Mouse (Mus musculus) spleen, embryonic (tissue): ENCODE data around the gene Acot7.

Experiments used
- CTCF ChIA-PET: fragments of 350-600 bp; sonication (Branson Sonifier 250); formaldehyde crosslinking; loops from one replicate; lab custom pipeline; 2022; lab: Charles Lee

The Acot7 gene

DNA sequence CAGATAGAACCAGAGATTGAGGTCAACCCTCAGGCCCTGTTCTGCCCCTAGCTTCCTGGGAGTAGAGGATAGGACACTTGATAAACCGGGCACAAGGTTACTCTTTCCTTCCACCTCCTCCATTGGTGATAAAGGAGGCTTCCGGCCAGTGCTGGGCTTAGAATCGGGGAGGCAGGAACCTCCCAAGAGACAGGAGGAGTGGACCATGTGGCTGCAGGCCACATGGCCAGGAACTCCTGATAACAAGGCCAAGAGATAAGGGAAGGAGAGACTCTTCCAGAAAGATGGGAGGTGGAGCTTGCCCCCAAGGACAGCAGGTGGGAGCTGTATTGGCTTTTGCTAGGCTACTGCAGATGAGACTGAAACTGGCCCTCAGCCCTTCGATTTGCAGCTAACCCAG is 27.4 kb upstream of the Acot7 start:
- CTCF ChIA-PET: no interaction called here

DNA sequence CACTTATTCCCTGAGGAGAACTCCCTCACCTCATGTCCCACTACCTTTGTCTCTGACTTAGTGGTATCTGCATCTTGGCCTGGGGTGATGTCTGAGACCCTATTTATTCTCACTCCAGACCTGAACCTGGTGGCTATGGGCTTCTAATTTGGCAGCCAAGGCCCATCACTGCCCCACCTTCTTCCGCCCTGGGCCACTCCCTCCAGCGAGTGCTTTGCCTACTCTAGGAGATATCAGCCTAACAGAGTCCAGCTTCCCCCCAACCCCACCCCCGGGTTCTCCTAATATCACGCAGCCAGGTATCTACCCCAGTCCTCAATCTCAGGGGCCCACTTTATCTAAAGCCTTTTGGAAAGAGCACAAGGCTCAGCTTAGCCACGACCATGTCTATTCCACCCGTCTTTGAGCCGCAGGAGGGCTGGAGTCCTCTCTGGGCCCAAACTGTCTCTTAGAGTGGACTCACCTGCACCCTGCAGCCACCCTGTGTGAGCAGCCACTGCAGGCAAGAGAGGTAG is 26.4 kb upstream of the Acot7 start:
- CTCF ChIA-PET: no interaction called here

GRCm38 (mm10) chr4:152151966-152152544 is 25.9 kb upstream of the Acot7 start, which contains the start of gene Espn:
TSS of gene Espn (minus strand) at chr4:152152371.
- CTCF ChIA-PET: interaction anchor here (0.7 kb wide), 1 partner anchor 25 kb away, joined by 4 read pairs; no protein-coding TSS in a partner anchor

- CTCF ChIA-PET: interaction anchor here (0.6 to 1.6 kb wide), 4 partner anchors 12 to 1918 kb away, joined by 4 to 11 read pairs (median 4); no protein-coding TSS in a partner anchor
These were observed 24.2 kb upstream of the Acot7 start for GRCm38 (mm10) chr4:152153771-152154177.

- CTCF ChIA-PET: no interaction called here
These were observed 22.9 kb upstream of the Acot7 start for GRCm38 (mm10) chr4:152155019-152155418.

DNA sequence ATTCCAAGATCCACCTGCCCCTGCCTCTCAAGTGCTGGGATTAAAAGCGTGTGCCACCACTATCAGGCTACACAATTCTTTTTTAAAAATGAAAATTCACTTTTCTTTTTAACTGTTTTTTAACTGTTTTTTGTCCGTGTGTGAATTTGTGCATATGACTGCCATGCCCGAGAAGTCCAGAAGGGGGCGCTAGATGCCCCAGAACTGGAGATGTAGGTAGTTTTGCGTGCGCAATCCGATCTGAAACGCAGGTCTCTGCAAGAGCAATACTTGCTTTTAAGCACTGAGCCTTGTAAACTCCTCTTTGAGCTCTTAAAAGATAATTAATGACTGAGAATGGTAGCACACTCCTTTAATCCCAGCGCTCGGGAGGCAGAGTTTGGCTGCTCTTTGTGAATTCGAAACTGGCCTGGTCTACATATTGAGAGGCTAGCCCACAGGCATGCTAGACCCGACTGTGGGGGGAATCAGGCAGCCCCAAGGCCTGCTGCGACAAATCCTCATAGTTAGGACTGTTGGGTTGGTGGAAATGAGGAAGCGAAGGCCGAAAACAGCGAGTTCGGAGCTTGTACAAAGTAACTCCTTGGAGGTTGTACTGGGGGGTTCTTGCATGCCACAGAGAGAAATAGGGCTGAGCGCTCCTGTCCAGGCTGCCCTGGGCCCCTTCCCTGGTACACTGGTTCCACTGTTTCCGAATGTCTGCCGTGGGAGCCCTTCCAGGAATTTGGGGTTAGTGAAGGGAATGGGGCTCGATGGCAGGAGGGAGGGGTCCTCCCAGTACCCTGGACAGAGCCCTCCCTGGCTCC is 20.0 kb upstream of the Acot7 start:
- CTCF ChIA-PET: no interaction called here

DNA sequence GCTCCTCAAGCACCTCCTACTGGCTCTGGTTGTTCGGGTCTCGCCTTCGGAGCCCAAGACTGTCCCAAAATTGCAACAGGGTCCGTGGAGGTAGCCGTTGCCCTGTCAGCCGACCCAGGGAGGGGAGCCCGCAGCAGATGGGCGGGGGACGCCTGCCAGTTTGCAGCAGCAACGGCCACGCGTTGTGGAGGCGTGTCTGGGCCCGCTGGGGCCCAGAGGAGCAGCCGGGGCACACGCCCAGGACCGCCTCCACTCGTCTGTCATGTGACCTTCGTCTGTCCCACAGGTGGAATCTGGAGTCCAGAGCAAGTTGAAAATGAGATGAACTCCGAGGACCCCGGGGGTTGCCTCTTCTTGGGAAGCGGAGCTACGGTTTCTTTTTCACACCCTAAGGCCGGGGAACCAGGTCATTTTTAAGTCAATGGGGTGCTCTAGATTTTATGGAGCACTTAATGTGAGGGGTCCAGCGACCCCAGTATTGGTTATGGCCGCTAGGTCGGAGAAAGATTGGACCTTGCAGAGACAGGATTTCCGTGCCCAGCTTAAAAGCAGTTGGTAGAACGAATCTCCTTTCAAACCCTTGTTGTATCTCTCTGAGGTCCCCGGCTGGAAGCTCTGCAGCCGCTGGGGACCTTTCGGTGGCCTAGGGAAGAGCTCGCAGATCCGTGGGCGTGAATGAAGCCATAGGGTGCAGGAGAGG is 19.2 kb upstream of the Acot7 start, which contains the start of gene Hes2:
Gene Hes2, plus strand, starts transcription at position 283 of the 700 bp plus-strand sequence.
- CTCF ChIA-PET: interaction anchor here (1.2 kb wide), 1 partner anchor 22 kb away, joined by 3 read pairs; no protein-coding TSS in a partner anchor

DNA sequence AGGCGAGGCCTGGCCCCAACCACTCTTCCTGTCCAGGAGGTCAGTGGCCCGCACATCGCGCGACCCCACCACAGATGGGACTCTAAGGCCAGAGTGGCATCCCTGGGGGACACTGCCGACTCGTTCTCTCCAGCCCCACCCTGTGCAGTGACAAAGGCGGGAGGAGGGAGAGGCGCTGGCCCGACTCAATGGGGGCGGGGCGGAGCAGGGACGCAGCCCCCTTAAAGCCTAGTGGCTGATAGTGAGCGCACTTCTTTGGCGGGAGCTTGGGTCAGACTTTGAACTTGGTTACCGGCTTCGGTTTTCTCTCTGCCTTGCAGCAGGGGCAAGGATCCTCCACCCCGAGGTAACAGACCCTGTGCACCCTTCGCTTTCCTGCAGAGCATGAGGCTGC is 18.7 kb upstream of the Acot7 start:
- CTCF ChIA-PET: interaction anchor here (1.2 kb wide), 1 partner anchor 22 kb away, joined by 3 read pairs; no protein-coding TSS in a partner anchor

DNA sequence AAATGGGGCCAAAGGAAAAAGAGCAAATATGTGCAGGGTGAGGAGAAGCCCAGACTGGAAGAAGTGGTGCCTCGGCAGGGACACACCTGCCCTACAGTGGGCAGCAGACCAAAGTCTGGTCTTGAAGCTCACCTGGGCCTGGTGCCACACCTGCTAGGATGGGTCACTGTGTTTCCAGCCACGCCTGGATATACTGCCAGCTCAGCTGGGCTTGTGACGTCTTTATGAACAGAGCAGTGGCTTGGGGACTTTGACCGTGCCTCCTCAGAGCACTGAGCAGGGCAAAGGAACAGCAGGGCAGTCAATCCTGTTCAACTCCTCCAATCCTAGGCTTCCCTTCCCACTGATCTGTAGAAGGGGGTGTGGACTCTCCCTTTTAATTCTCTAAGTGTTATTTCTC is 17.2 kb upstream of the Acot7 start:
- CTCF ChIA-PET: no interaction called here

DNA sequence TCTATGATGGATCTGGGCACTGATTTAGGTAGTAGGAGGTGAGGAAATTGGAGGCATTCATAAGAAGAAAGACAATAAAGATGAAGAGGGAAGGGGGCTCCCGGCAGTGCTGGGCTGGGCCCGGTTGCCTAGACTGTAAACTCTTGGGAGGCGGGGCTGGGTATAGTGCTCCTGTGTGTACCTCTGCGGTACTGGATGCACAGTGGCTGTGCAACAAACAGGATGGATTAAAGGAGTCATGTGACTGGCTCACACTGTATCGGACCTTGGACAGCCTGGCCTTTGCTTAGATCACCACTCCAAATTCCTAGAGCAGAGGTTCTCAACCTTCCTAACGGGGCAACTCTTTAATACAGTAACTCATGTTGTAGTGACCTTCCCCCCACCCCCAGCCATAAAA is 16.3 kb upstream of the Acot7 start:
- CTCF ChIA-PET: no interaction called here

- CTCF ChIA-PET: no interaction called here
These were observed 15.2 kb upstream of the Acot7 start for GRCm38 (mm10) chr4:152162748-152163147.

GRCm38 (mm10) chr4:152165036-152165931 is 12.7 kb upstream of the Acot7 start:
- CTCF ChIA-PET: interaction anchor here (0.6 to 2.5 kb wide), 4 partner anchors 8 to 48 kb away, joined by 3 to 11 read pairs (median 6); no protein-coding TSS in a partner anchor

GRCm38 (mm10) chr4:152168052-152168451 is 9.9 kb upstream of the Acot7 start:
- CTCF ChIA-PET: no interaction called here

DNA sequence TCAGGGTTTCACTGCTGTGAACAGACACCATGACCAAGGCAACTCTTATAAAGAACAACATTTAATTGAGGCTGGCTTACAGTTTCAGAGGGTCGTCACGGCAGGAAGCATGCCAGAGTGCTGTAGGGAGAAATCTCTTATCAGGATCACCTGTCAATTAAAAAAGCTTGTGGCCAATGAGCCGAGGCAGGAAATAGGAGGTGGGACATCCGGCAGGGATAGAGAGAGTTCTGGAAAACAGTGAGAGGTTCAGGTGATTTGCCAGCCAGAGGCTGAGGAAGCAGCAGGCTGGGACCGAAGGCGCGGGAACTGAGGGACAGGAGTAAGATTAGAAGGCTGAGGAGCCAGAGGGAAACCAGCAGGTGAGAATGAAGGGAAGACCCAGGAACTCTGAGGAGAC is 8.8 kb upstream of the Acot7 start:
- CTCF ChIA-PET: interaction anchor here (1.1 kb wide), 1 partner anchor 12 kb away, joined by 3 read pairs; no protein-coding TSS in a partner anchor

- CTCF ChIA-PET: no interaction called here
These were observed 7.6 kb upstream of the Acot7 start for GRCm38 (mm10) chr4:152170286-152170685.

DNA sequence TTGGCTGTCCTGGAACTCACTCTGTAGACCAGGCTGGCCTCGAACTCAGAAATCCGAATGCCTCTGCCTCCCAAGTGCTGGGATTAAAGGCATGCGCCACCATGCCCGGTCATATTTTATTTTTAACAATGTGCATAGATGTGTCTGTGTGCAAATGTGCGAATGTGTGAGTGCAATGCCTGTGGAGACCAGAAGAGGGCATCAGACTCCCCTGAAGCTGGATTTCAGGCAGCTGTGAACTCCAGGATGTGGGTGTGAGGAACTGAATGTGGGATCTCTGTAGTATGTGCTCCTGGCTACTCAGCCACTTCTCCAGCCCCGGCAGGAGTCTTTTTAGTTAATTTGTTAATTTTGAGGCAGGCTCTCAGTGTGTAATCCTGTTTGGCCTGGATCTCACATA is 6.4 kb upstream of the Acot7 start:
- CTCF ChIA-PET: interaction anchor here (0.6 kb wide), 1 partner anchor 280 kb away, joined by 9 read pairs; no protein-coding TSS in a partner anchor

- CTCF ChIA-PET: interaction anchor here (0.9 to 2.3 kb wide), 4 partner anchors 30 to 114 kb away, joined by 3 to 11 read pairs (median 3); no protein-coding TSS in a partner anchor
These were observed 4.9 kb upstream of the Acot7 start for GRCm38 (mm10) chr4:152173041-152173440.

DNA sequence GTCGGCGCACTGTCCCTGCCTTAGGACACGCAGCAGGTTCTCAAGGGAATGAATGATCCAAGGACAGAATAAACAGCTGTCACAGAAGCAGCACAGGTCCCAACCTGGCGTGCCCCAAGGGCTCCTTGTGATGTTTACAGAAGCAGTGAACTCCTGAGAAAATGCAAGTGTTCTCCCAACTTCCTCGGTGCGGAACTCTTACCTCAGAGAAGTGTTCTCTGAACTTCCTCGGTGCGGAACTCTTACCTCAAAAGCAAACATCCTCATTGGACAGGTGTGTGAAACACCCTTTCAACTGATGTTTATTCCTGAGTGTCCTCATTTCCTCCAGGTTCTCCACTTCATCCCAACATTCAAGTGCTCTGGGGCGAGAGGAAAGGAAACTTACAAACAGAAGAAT is 4.0 kb upstream of the Acot7 start:
- CTCF ChIA-PET: interaction anchor here (0.7 to 2.3 kb wide), 6 partner anchors 9 to 113 kb away, joined by 3 to 11 read pairs (median 3); no protein-coding TSS in a partner anchor

GRCm38 (mm10) chr4:152176638-152177037 is 1.3 kb upstream of the Acot7 start:
- CTCF ChIA-PET: interaction anchor here (0.7 kb wide), 1 partner anchor 274 kb away, joined by 19 read pairs; no protein-coding TSS in a partner anchor

GRCm38 (mm10) chr4:152177174-152177536 is 779 bp upstream of the Acot7 start:
- CTCF ChIA-PET: interaction anchor here (0.5 to 0.7 kb wide), 2 partner anchors 25 to 274 kb away, joined by 4 to 19 read pairs; no protein-coding TSS in a partner anchor
